In the genomic region with DNA sequence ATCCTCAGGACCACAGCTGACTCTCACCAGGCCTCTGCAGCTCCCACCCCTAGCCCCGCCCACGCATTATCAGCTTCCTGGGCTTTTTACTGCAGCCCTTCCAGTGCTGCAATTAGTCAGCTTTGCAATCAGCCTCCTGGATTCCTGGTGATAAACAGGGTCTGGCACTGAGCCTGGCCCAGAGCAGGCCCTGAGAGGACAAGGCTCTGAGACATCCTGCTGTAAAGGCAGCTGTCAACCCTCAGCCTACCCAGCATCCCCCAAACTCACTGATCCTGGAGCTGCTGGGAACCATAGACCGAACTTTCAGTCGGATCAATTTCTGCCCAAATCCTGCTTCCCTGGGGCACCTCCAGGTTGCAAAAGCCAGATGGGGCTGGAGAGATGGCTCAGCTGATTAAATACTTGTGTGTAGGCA, we compare ENCODE assay signal across 8 mouse cellular contexts. TPM values are rescaled to one million over a fixed set of nuclear protein-coding genes. Genes with fewer than 3 reads are reported as not detected.
DNase-seq lines count a peak whose midpoint lies in the region; ATAC-seq lines count a peak whose summit lies in the region.

No protein-coding gene starts in this region.

- peak overlapping the region; percentile 67 for H3K27ac ChIP-seq in heart, embryonic 13.5 days (replicated peaks)

- H3K27me3 ChIP-seq in heart, embryonic 13.5 days (replicated peaks), result no peaks in the 10 kb centered on the region

- H3K4me2 ChIP-seq in heart, embryonic 13.5 days, result no peak overlapping the region

- ATAC-seq in heart, embryonic 13.5 days (ENCODE audit: extremely low read depth, insufficient number of reproducible peaks, low FRiP score, low TSS enrichment), result peak; percentile 25; the same call in 1 of the 2 replicates

- H3K9ac ChIP-seq in heart, embryonic 13.5 days, result peak overlapping the region; percentile 48

- DNase-seq in adrenal gland, adult 2 months, result peak; percentile 66
- DNase-seq in adrenal gland, postnatal 4 days (ENCODE audit: low spot score in 2 of 2), result no peak
- peak; percentile 63 for DNase-seq in testis, postnatal 10 days (ENCODE audit: low spot score)
- no peak for DNase-seq in testis, postnatal 14 days (ENCODE audit: low spot score)
- DNase-seq in kidney, postnatal 14 days, result peak; percentile 61
- DNase-seq in neural tube, embryonic 10.5 days (ENCODE audit: extremely low spot score, low spot score), result peak; percentile 30
- DNase-seq in spleen, postnatal 36 days (ENCODE audit: low spot score in 2 of 2), result no peak

- peaks cover 31% of the 10 kb centered on the region for H3K4me1 ChIP-seq in heart, embryonic 13.5 days

- 23% methylated on average over 4 of the region's 4 CpGs for WGBS in heart, embryonic 13.5 days

- H3K36me3 ChIP-seq in heart, embryonic 13.5 days, result no peaks in the 10 kb centered on the region

- no peak overlapping the region for H3K4me3 ChIP-seq in heart, embryonic 13.5 days

- no peaks in the 10 kb centered on the region; the same call in 1 of the 2 replicates for H3K9me3 ChIP-seq in heart, embryonic 13.5 days

RNA-seq across cellular contexts. Expression of gene Dnah17, which starts 3.3 kb away (rescaled TPM):
- total RNA-seq in adrenal gland, adult 2 months (2021), result under 1 TPM; 0.03 to 0.12 TPM
- under 0.01 and 0.12 TPM in 2 replicates for polyA plus RNA-seq in adrenal gland, adult 2 months (2012; rRNA removed)
- total RNA-seq in adrenal gland, postnatal 4 days (2021), result under 1 TPM; 0.08 to 0.42 TPM
- polyA plus RNA-seq in heart, embryonic 13.5 days (2015; fragmentation: Nextera tagmentation; extraction: Ambion mirVana), result 0.05 and 0.10 TPM in 2 replicates

Comparison
In these comparisons a context has a peak if more than half of its experiments do, and no peak if none do; other contexts are left out.
1. DNase-seq: peak in adrenal gland, adult 2 months (single experiment), testis, postnatal 10 days (single experiment), kidney, postnatal 14 days (single experiment) and neural tube, embryonic 10.5 days (single experiment); none in adrenal gland, postnatal 4 days (0 of 2), testis, postnatal 14 days (single experiment) and spleen, postnatal 36 days (0 of 2).